Mouse (Mus musculus): ENCODE measurements around the gene Fgf14.
A peak's percentile ranks its signal among the peaks of the same experiment; 100 is the strongest.
"Not testable (repeated sequence)": the region's sequence is repeated elsewhere in the genome, so short reads cannot be mapped to it uniquely, and the experiment has no call there.

The Fgf14 gene

DNA sequence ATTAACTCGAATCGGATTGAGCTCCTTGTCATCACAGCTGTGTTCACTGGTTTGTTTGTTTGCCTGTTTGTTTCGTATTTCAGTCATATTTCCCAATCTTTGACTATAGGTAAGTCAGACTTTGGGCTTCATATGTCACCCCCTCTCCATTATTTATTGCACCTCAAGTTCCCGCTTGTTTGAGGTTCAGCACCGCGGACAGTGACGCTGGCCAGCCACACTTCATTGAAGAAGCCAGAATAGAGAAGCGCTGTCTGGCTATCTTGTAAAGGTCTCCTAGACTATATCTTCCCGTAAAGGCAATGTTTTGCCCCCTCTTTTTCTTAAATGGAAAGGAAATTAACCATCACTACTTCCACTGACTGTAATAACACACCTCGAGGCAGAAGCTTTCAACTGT is 481.6 kb downstream of the Fgf14 start:
- DNase-seq (ENCODE audit: low read depth, low spot score), result no peak

DNA sequence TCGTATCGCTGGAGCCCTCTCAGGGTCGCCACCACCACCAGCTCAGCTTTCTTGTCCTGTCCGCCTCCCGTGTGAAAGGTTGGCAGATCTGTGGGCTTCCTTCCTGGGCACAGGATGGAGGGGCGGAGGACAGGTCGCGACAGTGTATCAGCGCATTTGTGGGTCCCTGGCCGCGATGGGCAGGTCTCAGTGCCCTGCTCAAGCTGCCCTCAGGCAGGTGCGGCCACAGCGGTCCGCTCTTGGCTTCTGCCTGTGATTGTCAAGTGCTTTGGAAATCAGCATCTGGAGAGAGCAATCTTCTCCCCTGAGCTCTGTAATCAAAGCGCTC is 484.1 kb downstream of the Fgf14 start:
- peak; percentile 27 for DNase-seq (ENCODE audit: low read depth, low spot score)

DNA sequence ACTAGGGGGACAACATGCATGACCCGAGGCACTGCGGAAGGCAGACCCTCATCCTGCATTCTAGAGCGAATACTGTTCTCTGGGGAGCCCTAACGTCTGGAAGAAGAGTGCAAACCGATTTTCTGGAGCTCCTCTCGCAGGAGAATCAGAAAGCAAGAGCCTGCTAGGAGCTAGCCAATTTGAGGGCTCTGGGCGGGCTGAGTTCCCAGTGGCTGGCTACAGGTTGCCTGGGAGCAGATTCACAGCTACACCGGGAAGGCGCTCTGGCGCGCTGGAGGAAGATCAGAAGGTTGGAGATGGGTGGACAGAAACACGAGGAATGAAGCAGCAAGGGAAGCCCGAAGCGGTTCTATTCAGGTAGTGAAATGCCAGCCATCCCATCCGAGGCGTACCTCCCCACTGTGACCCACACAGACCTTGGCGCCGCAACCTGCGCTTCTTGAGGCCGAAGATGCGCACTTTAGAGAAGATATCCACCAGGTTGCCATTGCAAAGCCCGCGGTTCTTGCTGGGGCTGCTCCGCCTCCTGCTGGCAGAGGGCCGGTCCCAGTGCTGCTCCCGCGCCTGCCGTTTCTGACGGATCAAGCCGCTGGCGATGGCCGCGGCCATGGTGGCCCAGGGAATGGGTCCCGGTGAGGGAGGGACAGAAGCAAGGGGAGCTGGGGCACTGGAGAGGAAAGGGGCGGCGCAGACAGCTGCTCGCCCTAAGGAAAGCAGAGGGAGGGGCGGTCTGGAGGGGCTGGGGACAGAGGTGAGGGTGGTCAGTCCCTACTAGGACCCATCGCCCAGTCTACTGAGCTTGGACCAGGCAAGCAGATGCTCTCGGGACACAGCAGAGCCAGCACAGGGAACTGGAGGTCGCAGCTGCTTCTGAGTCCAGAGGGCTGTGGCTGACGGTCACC is 484.8 kb downstream of the Fgf14 start:
- peak; percentile 87 for DNase-seq (ENCODE audit: low read depth, low spot score)

DNA sequence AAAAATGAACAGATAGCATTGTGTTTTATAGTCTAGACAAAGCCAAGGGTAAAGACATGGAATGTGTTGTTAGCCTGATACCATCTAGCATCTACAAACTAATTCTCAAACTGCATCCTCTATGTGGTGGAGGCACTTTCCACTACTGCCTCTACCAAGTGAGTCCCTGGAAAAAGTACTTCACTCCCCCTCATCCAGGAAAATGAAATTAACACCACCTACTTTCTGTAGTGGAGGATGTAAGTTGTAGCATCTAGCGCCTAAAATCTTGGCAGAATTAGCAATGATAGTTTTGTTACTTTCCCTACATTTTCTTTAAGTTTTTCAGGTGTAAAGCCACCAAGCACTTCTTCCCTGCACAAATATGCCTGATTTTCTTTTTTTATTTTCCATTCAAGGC is 496.7 kb downstream of the Fgf14 start:
- peak; percentile 63 for DNase-seq (ENCODE audit: low read depth, low spot score)

DNA sequence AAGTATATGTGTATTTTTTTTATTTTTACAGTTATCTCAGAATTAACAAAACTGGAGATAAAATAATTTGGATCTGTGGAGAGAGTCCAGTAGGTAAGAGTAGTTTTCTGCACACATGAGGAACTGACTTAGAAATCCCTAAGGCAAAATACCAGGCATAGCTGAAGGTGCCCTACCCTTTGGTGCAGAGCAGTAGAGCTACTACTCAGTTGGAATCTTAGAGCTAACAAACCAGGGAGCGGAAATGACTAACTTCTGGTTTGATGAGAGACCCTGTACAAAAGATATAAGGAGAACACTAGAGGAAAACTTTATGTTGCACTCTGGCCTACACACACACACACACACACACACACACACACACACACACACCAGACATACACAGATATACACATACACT is 502.8 kb downstream of the Fgf14 start:
- no peak for DNase-seq (ENCODE audit: low read depth, low spot score)

DNA sequence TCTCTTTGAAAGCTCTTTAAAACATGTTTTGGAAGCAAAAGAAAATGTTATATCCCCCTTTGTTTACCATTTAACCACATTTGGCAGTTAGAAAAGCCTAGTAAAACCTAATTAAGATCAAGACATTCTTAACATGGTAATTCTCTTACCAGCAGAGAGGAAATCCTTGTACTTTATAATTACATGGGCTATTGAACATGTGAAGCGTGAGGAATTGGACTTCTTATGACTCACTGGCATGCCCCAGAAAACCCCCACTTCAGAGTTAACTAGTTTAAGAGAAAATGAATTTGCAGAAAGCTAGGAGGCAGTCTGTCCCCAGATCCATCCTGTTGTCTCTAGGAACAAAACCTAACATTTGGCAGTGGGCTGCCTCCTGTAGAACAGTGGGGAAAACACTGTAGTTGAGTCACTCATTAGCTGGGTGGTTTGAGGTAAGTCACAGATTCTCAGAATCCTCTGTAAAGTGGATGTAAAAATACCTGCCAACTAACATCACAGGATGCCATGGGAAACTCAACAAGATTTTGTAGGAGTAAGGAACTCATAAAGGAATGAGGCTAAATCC is 513.2 kb downstream of the Fgf14 start:
- DNase-seq (ENCODE audit: low read depth, low spot score), result peak; percentile 67

DNA sequence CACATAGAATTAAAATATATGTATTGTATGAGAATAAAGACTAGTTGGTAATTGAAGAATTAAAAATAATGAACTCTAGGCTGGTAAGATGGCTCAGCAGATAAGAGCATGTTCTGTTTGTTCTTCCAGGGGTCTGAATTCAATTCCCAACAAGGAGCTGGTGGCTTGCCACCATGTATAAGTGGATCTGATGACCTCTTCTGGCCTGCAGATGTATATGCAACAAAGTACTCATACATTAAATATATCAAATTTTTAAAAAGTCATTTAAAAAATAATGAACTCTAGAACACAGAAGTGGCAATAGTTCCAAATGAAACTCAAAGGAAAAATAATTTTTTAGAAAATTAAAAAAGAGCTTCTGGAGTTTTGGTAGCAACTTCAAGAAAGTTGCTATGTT is 529.5 kb downstream of the Fgf14 start:
- DNase-seq (ENCODE audit: low read depth, low spot score), result peak; percentile 15

DNA sequence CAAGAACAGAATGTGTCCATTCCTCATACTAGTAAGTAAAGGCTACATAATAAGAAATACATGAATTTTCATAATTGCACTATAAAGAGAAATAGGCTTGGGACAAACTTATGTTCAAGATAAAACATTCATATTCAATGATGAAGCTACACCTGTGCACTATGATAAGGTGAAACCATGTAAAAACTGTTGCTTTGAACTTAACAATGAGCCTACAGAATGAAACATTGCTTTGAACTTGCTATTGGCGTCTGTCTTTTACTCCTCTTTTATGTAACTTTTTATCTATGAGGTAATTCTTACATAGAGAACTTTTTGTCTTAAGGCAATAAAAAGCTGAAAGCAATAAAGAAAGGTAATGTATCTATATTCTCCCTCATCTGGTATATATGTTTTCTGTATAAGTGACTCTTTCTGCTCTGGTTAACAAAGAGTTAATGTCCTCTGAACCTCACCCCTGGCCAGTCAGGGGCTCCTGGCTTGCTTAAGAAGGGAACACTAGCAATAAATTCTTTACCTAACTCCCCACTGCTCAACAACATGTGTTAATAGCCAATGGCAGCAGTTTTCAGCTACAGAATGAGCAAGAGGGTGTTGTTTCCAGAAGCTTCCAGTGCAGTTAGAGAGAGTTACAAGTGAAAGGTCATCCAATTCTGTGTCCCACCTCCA is 569.6 kb downstream of the Fgf14 start:
- DNase-seq (ENCODE audit: low read depth, low spot score), result no peak

DNA sequence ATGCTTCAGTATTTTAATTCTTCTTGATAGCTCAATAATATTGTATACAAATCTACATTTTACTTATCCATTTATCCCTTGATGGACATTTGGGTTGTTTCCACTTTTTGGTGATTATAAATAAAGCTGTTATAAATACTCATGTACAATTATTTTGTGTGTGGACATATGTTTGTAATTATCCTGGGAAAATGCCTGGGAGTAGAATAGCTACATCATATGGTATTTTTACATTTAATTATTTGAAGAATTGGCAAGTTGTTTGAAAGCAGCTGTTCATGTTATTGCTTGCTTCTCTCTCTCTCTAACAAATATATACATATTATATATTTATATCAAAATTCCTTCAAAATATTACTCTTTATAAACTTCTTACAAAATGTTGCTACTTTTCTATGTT is 593.8 kb downstream of the Fgf14 start:
- no peak for DNase-seq (ENCODE audit: low read depth, low spot score)

DNA sequence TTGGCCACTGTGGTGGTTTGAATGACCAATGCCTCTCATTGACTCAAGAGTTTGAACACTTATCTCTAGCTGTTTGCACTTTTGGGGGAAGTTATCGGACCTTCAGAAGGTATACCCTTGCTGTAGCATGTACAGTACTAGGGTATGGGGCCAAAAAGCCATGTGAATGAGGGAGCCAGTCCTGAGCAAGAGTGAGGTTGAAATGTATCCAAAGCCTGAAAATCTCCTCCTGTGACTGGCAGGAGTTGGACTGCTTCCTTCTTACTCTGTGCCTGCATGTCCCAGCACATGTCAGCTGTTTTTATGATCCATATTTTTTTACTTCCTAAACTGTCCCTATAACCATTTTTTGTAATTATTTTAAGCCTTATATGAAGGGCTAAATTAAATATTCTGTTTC is 632.9 kb downstream of the Fgf14 start:
- peak; percentile 87 for DNase-seq (ENCODE audit: low read depth, low spot score)

DNA sequence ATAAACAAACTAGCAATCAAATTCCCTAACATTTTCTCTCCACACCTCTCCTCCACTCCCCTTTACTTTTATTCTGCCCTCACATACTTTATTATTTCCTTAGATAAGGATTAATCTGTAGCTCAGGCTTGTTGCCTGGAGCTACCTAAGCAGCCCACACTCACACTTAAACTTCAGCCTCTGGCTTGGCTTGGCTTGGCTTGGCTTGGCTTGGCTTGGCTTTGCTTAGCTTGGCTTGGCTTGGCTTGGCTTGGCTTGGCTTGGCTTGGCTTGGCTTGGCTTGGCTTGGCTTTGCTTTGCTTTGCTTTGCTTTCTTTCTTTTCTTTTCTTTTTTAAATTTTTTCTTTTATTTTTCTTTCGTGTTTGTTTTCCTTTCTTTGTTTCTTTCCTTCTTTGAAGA is 636.3 kb downstream of the Fgf14 start:
- DNase-seq (ENCODE audit: low read depth, low spot score), result peak; percentile 56

DNA sequence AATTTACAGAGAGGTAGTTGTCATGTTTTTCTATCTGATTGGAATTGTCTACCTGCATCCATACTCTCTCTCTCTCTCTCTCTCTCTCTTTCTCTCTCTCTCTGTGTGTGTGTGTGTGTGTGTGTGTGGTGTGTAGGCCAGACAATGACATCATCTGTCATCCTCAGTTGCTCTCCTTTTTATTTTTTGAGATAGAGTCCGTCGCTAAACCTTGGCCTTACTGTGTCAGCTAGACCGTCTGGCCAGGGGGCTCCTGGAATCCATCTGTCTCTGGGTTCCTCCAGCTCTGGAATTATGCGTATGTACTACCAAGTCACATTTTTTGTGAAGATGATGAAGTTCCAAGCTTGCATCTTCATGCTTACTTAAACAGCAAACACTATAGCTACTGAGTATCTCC is 639.5 kb downstream of the Fgf14 start:
- peak; percentile 47 for DNase-seq (ENCODE audit: low read depth, low spot score)

DNA sequence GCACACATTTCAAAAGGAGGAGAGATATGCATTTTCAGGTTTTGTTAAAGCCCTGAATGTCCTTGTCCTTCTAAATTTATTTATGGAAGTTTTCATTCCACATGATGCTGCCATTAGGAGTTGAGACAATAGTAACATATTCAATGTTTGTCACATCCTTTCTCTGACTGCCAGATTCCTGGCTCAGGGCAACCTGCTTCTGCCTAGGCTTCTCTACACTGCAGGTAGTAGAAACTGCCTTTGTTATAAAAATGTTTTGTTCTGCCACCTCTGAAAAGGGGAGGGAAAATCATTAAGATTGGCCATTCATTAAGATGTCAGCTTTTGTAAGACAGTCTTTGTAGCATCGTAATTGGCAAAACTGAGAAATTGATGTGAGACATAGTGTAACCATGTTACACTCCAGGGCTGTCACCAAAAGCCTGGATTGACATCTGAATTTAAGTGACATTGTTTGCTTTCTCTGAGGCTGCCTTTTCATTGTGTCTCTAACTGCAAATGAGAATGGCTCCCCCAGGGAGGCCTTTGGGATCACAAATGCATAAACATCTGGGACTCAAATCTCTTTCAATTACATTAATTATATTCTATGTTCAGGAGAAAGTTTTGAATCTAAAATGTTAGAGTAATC is 640.2 kb downstream of the Fgf14 start:
- no peak for DNase-seq (ENCODE audit: low read depth, low spot score)

DNA sequence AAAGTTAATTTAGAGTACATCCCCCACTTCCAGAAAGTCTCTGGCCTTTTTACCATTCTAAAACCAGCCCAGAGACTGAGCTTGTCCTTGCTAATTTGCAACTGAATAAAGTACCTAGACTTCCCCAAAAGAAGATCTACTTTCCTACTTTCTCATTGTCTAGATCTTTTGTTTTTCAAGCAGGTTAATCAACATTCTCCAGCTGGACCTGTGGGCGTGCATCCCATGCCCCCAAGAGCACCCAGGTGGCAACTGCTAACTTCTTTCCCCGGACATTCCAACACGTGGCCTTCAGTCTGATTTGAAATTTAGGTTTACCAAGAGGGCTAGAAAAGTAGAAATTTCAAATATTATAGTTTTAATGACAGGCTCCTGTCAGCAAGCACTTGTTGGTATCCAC is 643.6 kb downstream of the Fgf14 start:
- not testable (repeated sequence) for DNase-seq (ENCODE audit: low read depth, low spot score)

DNA sequence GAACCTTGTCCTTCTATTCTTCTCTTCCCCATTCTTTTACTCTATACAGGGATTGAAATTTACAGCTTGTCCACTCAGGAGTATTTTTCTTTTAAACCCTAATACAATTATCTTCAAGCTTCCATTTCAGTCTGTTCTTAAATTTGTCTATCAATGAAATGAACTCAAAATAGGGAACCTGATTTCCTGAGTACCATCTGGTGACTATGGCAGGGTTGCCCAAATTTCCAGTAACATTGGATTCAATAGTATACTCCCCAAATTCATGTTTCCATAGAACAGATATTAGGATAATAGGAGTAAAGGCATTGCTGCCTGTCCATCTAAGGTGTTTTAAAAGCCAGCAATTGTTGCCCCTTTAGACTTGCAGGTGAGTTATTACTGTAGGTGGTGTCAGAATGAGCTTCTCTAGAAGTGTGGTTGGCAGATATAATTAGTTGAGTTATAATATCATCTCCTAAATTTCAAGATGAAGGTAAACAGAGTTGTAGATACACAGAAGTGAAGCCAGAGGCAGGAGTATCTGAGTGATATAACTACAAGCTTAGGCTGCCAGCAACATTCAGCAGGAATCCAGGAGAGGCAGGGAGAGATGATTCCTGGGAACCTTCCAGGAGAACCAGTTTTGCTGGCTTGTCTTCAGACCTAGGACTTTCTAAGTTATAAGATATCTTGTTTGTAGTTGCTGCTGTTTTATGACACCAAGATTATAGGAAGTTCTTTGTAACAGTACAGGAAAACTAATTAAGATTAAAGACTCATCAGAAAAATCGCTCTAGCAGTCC is 648.8 kb downstream of the Fgf14 start:
- DNase-seq (ENCODE audit: low read depth, low spot score), result peak; percentile 63

DNA sequence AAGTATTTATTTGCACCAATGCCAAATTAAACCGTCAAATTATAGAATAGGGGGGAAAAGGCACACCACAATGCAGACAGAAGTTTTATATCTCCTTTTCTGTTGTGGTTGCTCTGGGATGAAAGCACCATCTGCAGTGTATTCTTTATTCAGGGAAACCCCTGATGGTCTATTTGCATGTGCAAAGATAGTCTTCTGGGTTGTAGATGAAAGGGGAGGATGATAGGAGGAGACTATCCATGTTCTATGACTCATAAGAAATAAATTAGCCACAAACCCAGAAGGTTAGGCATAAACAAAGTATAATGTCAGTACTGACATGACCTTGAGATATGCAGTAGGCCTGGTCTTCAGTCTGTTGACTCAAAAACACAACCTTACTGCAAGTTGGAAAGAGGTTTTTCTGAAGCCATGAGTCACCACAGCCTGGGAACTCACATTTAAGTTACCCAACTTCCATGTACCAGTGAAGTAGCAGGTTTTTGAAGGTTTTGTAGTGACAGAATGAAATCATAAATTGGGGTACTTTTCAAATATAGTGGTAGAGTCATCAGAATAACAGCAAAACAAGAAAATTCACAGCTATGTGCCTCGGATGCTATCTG is 686.2 kb downstream of the Fgf14 start:
- DNase-seq (ENCODE audit: low read depth, low spot score), result peak; percentile 56

DNA sequence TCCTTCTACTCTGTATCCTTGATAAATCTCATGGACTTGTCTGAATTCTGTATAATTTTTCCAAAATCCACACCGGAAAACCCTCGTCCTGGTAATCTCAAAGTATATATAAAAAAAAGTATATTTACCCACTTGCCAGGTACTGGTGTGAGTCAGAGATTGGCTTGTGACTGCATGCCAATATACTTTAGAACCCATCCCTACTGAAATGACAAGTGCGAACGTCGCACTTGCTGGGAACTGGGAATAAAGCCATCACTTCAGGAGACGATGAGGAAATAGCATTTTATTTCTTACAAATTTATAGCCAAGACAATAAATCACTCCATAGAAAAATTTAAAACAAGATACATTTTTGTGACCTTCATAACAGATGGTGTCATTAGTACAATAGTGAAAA is 708.9 kb downstream of the Fgf14 start:
- DNase-seq (ENCODE audit: low read depth, low spot score), result peak; percentile 61

DNA sequence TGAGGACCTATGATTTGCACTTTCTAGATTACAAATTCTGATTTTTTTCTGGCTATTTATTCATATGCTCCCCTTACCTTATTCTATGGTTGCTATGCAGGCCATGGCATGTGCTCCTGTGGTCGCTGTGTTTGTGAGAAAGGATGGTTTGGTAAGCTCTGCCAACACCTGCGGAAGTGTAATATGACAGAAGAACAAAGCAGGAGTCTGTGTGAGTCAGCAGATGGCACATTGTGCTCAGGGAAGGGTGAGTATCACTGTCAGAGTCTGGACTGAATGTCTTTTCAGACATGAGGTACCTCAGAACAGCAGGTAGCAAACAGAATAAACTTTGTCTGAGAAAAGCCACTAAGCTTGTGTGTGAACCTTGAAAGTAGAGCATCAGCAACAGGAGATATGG is 710.4 kb downstream of the Fgf14 start:
- peak; percentile 86 for DNase-seq (ENCODE audit: low read depth, low spot score)
